Mouse (Mus musculus): ENCODE results near the gene Gm14226. TPM values are rescaled to one million over a fixed set of nuclear protein-coding genes. Genes with fewer than 3 reads are reported as not detected.
"Not testable (repeated sequence)": the region's sequence is repeated elsewhere in the genome, so short reads cannot be mapped to it uniquely, and the experiment has no call there.

The Gm14226 gene
- polyA plus RNA-seq, 1 experiment from 2014 or later: 0.69 TPM

- H3K27me3 ChIP-seq (ENCODE audit: control insufficient read depth, insufficient read depth, low read length): no peaks in the 10 kb centered on the region
- H3K4me2 ChIP-seq (ENCODE audit: low read length): peak overlapping the region; percentile 96
- peak overlapping the region; percentile 6 to 14; a peak in 1 of 4 replicates for H3K27ac ChIP-seq (replicated peaks in 1 of 2; ENCODE audit: control insufficient read depth in 1 of 2, insufficient read depth in 1 of 2, low read depth in 2 of 2, low read length in 2 of 2)
- H3K9me3 ChIP-seq (ENCODE audit: control insufficient read depth, low read length): no peaks in the 10 kb centered on the region
- 28% methylated on average over 5 of the region's 5 CpGs for WGBS
- H3K4me1 ChIP-seq (ENCODE audit: control insufficient read depth in 2 of 2, insufficient read depth in 2 of 2, low read length in 2 of 2): peaks cover 9 to 11% of the 10 kb centered on the region in 2 experiments
- ATAC-seq (ENCODE audit: insufficient number of reproducible peaks, insufficient read depth, low FRiP score, low read depth): no peak
- peak overlapping the region; percentile 51 to 64 for H3K4me3 ChIP-seq (ENCODE audit: control insufficient read depth in 1 of 2, insufficient read depth in 1 of 2, low read depth in 1 of 2, low read length in 2 of 2)
- H3K9ac ChIP-seq (ENCODE audit: low read length): peak overlapping the region; percentile 75
- no peaks in the 10 kb centered on the region for H3K36me3 ChIP-seq (ENCODE audit: control insufficient read depth, insufficient read depth, low read length)
Observed at GRCm38 (mm10) chr2:155050108-155050503, 32.0 kb downstream of the Gm14226 start.

- Histone ChIP-seq H3K4me1 (ENCODE audit: control insufficient read depth in 2 of 2, insufficient read depth in 2 of 2, low read length in 2 of 2) (peaks cover 9 to 11% of the 10 kb centered on the region in 2 experiments), H3K27ac (replicated peaks in 1 of 2; ENCODE audit: control insufficient read depth in 1 of 2, insufficient read depth in 1 of 2, low read depth in 2 of 2, low read length in 2 of 2) (peak overlapping the region; percentile 46 to 54), H3K4me3 (ENCODE audit: control insufficient read depth in 1 of 2, insufficient read depth in 1 of 2, low read depth in 1 of 2, low read length in 2 of 2) (peak overlapping the region; percentile 51 to 64), H3K27me3 (ENCODE audit: control insufficient read depth, insufficient read depth, low read length) (no peaks in the 10 kb centered on the region), H3K9ac (ENCODE audit: low read length) (peak overlapping the region; percentile 75), H3K9me3 (ENCODE audit: control insufficient read depth, low read length) (no peaks in the 10 kb centered on the region), H3K36me3 (ENCODE audit: control insufficient read depth, insufficient read depth, low read length) (no peaks in the 10 kb centered on the region), H3K4me2 (ENCODE audit: low read length) (peak overlapping the region; percentile 96)
- under 1% methylated on average over 45 of the region's 45 CpGs for whole genome bisulfite sequencing
- ATAC-seq (ENCODE audit: insufficient number of reproducible peaks, insufficient read depth, low FRiP score, low read depth): peak; percentile 90
Observed at GRCm38 (mm10) chr2:155050504-155051236, 32.6 kb downstream of the Gm14226 start.

- Histone ChIP-seq H3K4me2 (ENCODE audit: low read length) (peak overlapping the region; percentile 96), H3K9me3 (ENCODE audit: control insufficient read depth, low read length) (no peaks in the 10 kb centered on the region), H3K4me1 (ENCODE audit: control insufficient read depth in 2 of 2, insufficient read depth in 2 of 2, low read length in 2 of 2) (peaks cover 9 to 11% of the 10 kb centered on the region in 2 experiments), H3K36me3 (ENCODE audit: control insufficient read depth, insufficient read depth, low read length) (no peaks in the 10 kb centered on the region), H3K27ac (replicated peaks in 1 of 2; ENCODE audit: control insufficient read depth in 1 of 2, insufficient read depth in 1 of 2, low read depth in 2 of 2, low read length in 2 of 2) (peak overlapping the region in 1 of 2 experiments; percentile 46; a peak in 1 of 4 replicates), H3K27me3 (ENCODE audit: control insufficient read depth, insufficient read depth, low read length) (no peaks in the 10 kb centered on the region), H3K9ac (ENCODE audit: low read length) (peak overlapping the region; percentile 68), H3K4me3 (ENCODE audit: control insufficient read depth in 1 of 2, insufficient read depth in 1 of 2, low read depth in 1 of 2, low read length in 2 of 2) (peak overlapping the region in 1 of 2 experiments; percentile 51; a peak in 3 of 4 replicates)
- 14% methylated on average over 9 of the region's 9 CpGs for WGBS
- no peak for ATAC-seq (ENCODE audit: insufficient number of reproducible peaks, insufficient read depth, low FRiP score, low read depth)
Observed at GRCm38 (mm10) chr2:155051622-155052351, 33.7 kb downstream of the Gm14226 start.

- no peaks in the 10 kb centered on the region for H3K36me3 ChIP-seq (ENCODE audit: control insufficient read depth, insufficient read depth, low read length)
- no peak for ATAC-seq (ENCODE audit: insufficient number of reproducible peaks, insufficient read depth, low FRiP score, low read depth)
- WGBS: 60% methylated on average over 2 of the region's 2 CpGs
Observed at GRCm38 (mm10) chr2:155052681-155053080, 34.6 kb downstream of the Gm14226 start.

GRCm38 (mm10) chr2:155053512-155053911 is 35.4 kb downstream of the Gm14226 start:
- not testable (repeated sequence) for H3K4me2 ChIP-seq (ENCODE audit: low read length); H3K36me3 ChIP-seq (ENCODE audit: control insufficient read depth, insufficient read depth, low read length); H3K9ac ChIP-seq (ENCODE audit: low read length); H3K4me3 ChIP-seq (ENCODE audit: control insufficient read depth in 1 of 2, insufficient read depth in 1 of 2, low read depth in 1 of 2, low read length in 2 of 2); H3K27me3 ChIP-seq (ENCODE audit: control insufficient read depth, insufficient read depth, low read length); H3K27ac ChIP-seq (replicated peaks in 1 of 2; ENCODE audit: control insufficient read depth in 1 of 2, insufficient read depth in 1 of 2, low read depth in 2 of 2, low read length in 2 of 2); H3K9me3 ChIP-seq (ENCODE audit: control insufficient read depth, low read length); ATAC-seq (ENCODE audit: insufficient number of reproducible peaks, insufficient read depth, low FRiP score, low read depth)
- 84% methylated on average over 8 of the region's 8 CpGs for WGBS
- H3K4me1 ChIP-seq (ENCODE audit: control insufficient read depth in 2 of 2, insufficient read depth in 2 of 2, low read length in 2 of 2): peaks cover 9 to 11% of the 10 kb centered on the region in 2 experiments

More at GRCm38 (mm10) chr2:155052681-155053080, 34.6 kb downstream of the Gm14226 start:
- Histone ChIP-seq H3K27ac (replicated peaks in 1 of 2; ENCODE audit: control insufficient read depth in 1 of 2, insufficient read depth in 1 of 2, low read depth in 2 of 2, low read length in 2 of 2) (no peak overlapping the region), H3K4me1 (ENCODE audit: control insufficient read depth in 2 of 2, insufficient read depth in 2 of 2, low read length in 2 of 2) (peaks cover 9 to 11% of the 10 kb centered on the region in 2 experiments), H3K27me3 (ENCODE audit: control insufficient read depth, insufficient read depth, low read length) (no peaks in the 10 kb centered on the region), H3K4me2 (ENCODE audit: low read length) (no peak overlapping the region), H3K9me3 (ENCODE audit: control insufficient read depth, low read length) (no peaks in the 10 kb centered on the region), H3K4me3 (ENCODE audit: control insufficient read depth in 1 of 2, insufficient read depth in 1 of 2, low read depth in 1 of 2, low read length in 2 of 2) (no peak overlapping the region), H3K9ac (ENCODE audit: low read length) (no peak overlapping the region)

GRCm38 (mm10) chr2:155054672-155055071 is 36.6 kb downstream of the Gm14226 start:
- Histone ChIP-seq H3K27ac (replicated peaks in 1 of 2; ENCODE audit: control insufficient read depth in 1 of 2, insufficient read depth in 1 of 2, low read depth in 2 of 2, low read length in 2 of 2) (no peak overlapping the region), H3K4me2 (ENCODE audit: low read length) (no peak overlapping the region), H3K4me3 (ENCODE audit: control insufficient read depth in 1 of 2, insufficient read depth in 1 of 2, low read depth in 1 of 2, low read length in 2 of 2) (no peak overlapping the region), H3K4me1 (ENCODE audit: control insufficient read depth in 2 of 2, insufficient read depth in 2 of 2, low read length in 2 of 2) (peaks cover 9 to 11% of the 10 kb centered on the region in 2 experiments), H3K36me3 (ENCODE audit: control insufficient read depth, insufficient read depth, low read length) (no peaks in the 10 kb centered on the region), H3K27me3 (ENCODE audit: control insufficient read depth, insufficient read depth, low read length) (no peaks in the 10 kb centered on the region), H3K9me3 (ENCODE audit: control insufficient read depth, low read length) (no peaks in the 10 kb centered on the region), H3K9ac (ENCODE audit: low read length) (no peak overlapping the region)
- WGBS: 90% methylated on average over 3 of the region's 3 CpGs
- no peak for ATAC-seq (ENCODE audit: insufficient number of reproducible peaks, insufficient read depth, low FRiP score, low read depth)

- ATAC-seq (ENCODE audit: insufficient number of reproducible peaks, insufficient read depth, low FRiP score, low read depth): no peak
- no peak overlapping the region for H3K9ac ChIP-seq (ENCODE audit: low read length)
- WGBS: 69% methylated on average over 5 of the region's 5 CpGs
- no peaks in the 10 kb centered on the region for H3K27me3 ChIP-seq (ENCODE audit: control insufficient read depth, insufficient read depth, low read length)
- H3K4me2 ChIP-seq (ENCODE audit: low read length): no peak overlapping the region
- no peak overlapping the region for H3K27ac ChIP-seq (replicated peaks in 1 of 2; ENCODE audit: control insufficient read depth in 1 of 2, insufficient read depth in 1 of 2, low read depth in 2 of 2, low read length in 2 of 2)
- peaks cover 4 to 6% of the 10 kb centered on the region in 2 experiments; a peak in 2 of 4 replicates for H3K4me1 ChIP-seq (ENCODE audit: control insufficient read depth in 2 of 2, insufficient read depth in 2 of 2, low read length in 2 of 2)
- peaks cover 8% of the 10 kb centered on the region for H3K36me3 ChIP-seq (ENCODE audit: control insufficient read depth, insufficient read depth, low read length)
- no peaks in the 10 kb centered on the region for H3K9me3 ChIP-seq (ENCODE audit: control insufficient read depth, low read length)
- H3K4me3 ChIP-seq (ENCODE audit: control insufficient read depth in 1 of 2, insufficient read depth in 1 of 2, low read depth in 1 of 2, low read length in 2 of 2): no peak overlapping the region
Observed at GRCm38 (mm10) chr2:155056076-155056578, 38.1 kb downstream of the Gm14226 start.

All from heart, embryonic 14.5 days (tissue).